Mouse (Mus musculus): ENCODE data around the gene Ablim1.

- TF ChIP-seq CTCF (IDR thresholded peaks at IDR 0.05; ENCODE audit: insufficient read depth, low read depth, low read length) (no peak), POLR2A (IDR thresholded peaks at IDR 0.05; ENCODE audit: insufficient read depth, low read depth, low read length) (no peak)
These were observed 195.1 kb downstream of the Ablim1 start for GRCm38 (mm10) chr19:57119661-57120060.
